Mouse (Mus musculus): ENCODE measurements around the gene Bcl2l11.
"Not testable (repeated sequence)": the region's sequence is repeated elsewhere in the genome, so short reads cannot be mapped to it uniquely, and the experiment has no call there.

The Bcl2l11 gene

GRCm38 (mm10) chr2:128125635-128126470 is at the start of gene Bcl2l11:
Gene Bcl2l11, plus strand, starts transcription at chr2:128126038.
- peak; percentile 78 for DNase-seq

- DNase-seq = no peak
Measured at GRCm38 (mm10) chr2:128076936-128077335, 48.9 kb upstream of the Bcl2l11 start.

GRCm38 (mm10) chr2:128078859-128079258 is 47.0 kb upstream of the Bcl2l11 start:
- no peak for DNase-seq

- DNase-seq = no peak
Measured at GRCm38 (mm10) chr2:128079316-128079715, 46.5 kb upstream of the Bcl2l11 start.

GRCm38 (mm10) chr2:128083844-128084243 is 42.0 kb upstream of the Bcl2l11 start:
- no peak for DNase-seq

- DNase-seq = no peak
Measured at GRCm38 (mm10) chr2:128084607-128085006, 41.2 kb upstream of the Bcl2l11 start.

GRCm38 (mm10) chr2:128085481-128085880 is 40.4 kb upstream of the Bcl2l11 start:
- no peak for DNase-seq

- DNase-seq = no peak
Measured at GRCm38 (mm10) chr2:128086301-128086886, 39.4 kb upstream of the Bcl2l11 start.

- DNase-seq = no peak
Measured at GRCm38 (mm10) chr2:128086996-128087526, 38.8 kb upstream of the Bcl2l11 start.

GRCm38 (mm10) chr2:128087798-128088545 is 37.9 kb upstream of the Bcl2l11 start:
- no peak for DNase-seq

- no peak for DNase-seq
Measured at GRCm38 (mm10) chr2:128090283-128090885, 35.5 kb upstream of the Bcl2l11 start.

GRCm38 (mm10) chr2:128091431-128092369 is 34.1 kb upstream of the Bcl2l11 start:
- DNase-seq = no peak

GRCm38 (mm10) chr2:128092451-128092850 is 33.4 kb upstream of the Bcl2l11 start:
- DNase-seq = no peak

GRCm38 (mm10) chr2:128094196-128094595 is 31.6 kb upstream of the Bcl2l11 start:
- DNase-seq = no peak

- no peak for DNase-seq
Measured at GRCm38 (mm10) chr2:128094602-128095001, 31.2 kb upstream of the Bcl2l11 start.

GRCm38 (mm10) chr2:128095270-128095669 is 30.6 kb upstream of the Bcl2l11 start:
- DNase-seq = no peak

GRCm38 (mm10) chr2:128096070-128096469 is 29.8 kb upstream of the Bcl2l11 start:
- no peak for DNase-seq

GRCm38 (mm10) chr2:128098118-128098517 is 27.7 kb upstream of the Bcl2l11 start:
- not testable (repeated sequence) for DNase-seq

GRCm38 (mm10) chr2:128102086-128102485 is 23.8 kb upstream of the Bcl2l11 start:
- DNase-seq = no peak

GRCm38 (mm10) chr2:128104815-128105214 is 21.0 kb upstream of the Bcl2l11 start:
- DNase-seq = no peak

GRCm38 (mm10) chr2:128105651-128106050 is 20.2 kb upstream of the Bcl2l11 start:
- no peak for DNase-seq

- no peak for DNase-seq
Measured at GRCm38 (mm10) chr2:128111537-128111936, 14.3 kb upstream of the Bcl2l11 start.
